Mouse (Mus musculus) midbrain, embryonic 14.5 days (tissue): Measurements from ENCODE around the gene Tmc8. TPM values are rescaled to one million over a fixed set of nuclear protein-coding genes. Genes with fewer than 3 reads are reported as not detected.

Experiments used
- ATAC-seq: fragments of 200-750 bp; cut with Nextera tagmentation; 2 replicates; pipeline ENCODE4 v1.8.0; 2017; ENCODE audit warnings: moderate number of reproducible peaks, moderate library complexity; ENCODE audit not compliant: low FRiP score, low TSS enrichment
- DNase-seq: peaks from one replicate; pipeline ENCODE4 v3.0.0-alpha.2; 2015
- H3K27ac ChIP-seq: fragments of 300-500 bp; sonication (generic); replicated peaks from 2 replicates; pipeline ENCODE4 v1.5.1; 2014; ENCODE audit warnings: mild to moderate bottlenecking, low read depth, low read length, moderate library complexity
- H3K27me3 ChIP-seq: fragments of 300-500 bp; sonication (generic); 2 replicates; pipeline ENCODE4 v1.6.1; 2014; ENCODE audit warnings: low read length, control low read depth, mixed read lengths; ENCODE audit not compliant: control insufficient read depth, insufficient read depth
- H3K36me3 ChIP-seq: fragments of 300-500 bp; sonication (generic); 2 replicates; pipeline ENCODE4 v1.6.1; 2014; ENCODE audit warnings: low read length, control low read depth; ENCODE audit not compliant: control insufficient read depth, insufficient read depth
- H3K4me1 ChIP-seq: fragments of 300-500 bp; sonication (generic); 2 replicates; pipeline ENCODE4 v1.6.1; 2014; ENCODE audit warnings: mild to moderate bottlenecking, antibody characterized with exemption, low read length, control low read depth; ENCODE audit not compliant: control insufficient read depth, insufficient read depth
- H3K4me2 ChIP-seq: fragments of 300-500 bp; sonication (generic); 2 replicates; pipeline ENCODE4 v1.6.1; 2014; ENCODE audit warnings: mild to moderate bottlenecking, low read length, moderate library complexity
- H3K4me3 ChIP-seq: fragments of 300-500 bp; sonication (generic); replicated peaks from 2 replicates; pipeline ENCODE4 v1.5.1; 2014; ENCODE audit warnings: low read depth, low read length
- H3K9ac ChIP-seq: fragments of 300-500 bp; sonication (generic); replicated peaks from 2 replicates; pipeline ENCODE4 v1.6.1; 2014; ENCODE audit warnings: mild to moderate bottlenecking, low read length, moderate library complexity
- H3K9me3 ChIP-seq: fragments of 300-500 bp; sonication (generic); 2 replicates; pipeline ENCODE4 v1.6.1; 2016; ENCODE audit warnings: low read length, control low read depth, mixed read lengths; ENCODE audit not compliant: control insufficient read depth
- WGBS: fragments of 180-500 bp; shearing (Covaris S2); extraction: QIAGEN DNeasy Blood & Tissue Kit; methylation state at CpG from one replicate; pipeline ENCODE4 v1.1.7; 2014; 5-methylcytosine and 5-hydroxymethylcytosine counted together
- polyA plus RNA-seq: library from polyadenylated mRNA; unstranded; fragments of >200 nt; fragmentation: Nextera tagmentation; extraction: Ambion mirVana; gene quantifications from 2 replicates; pipeline ENCODE4 v1.2.1, GENCODE M21; 2014

Tmc8 gene
- polyA plus RNA-seq, 1 experiment from 2014 or later, result 0.66 TPM

- H3K9me3 ChIP-seq, result no peaks in the 10 kb centered on the region
- H3K9ac ChIP-seq, result no peak overlapping the region
- no peaks in the 10 kb centered on the region for H3K36me3 ChIP-seq
- no peaks in the 10 kb centered on the region; the same call in 1 of the 2 replicates for H3K27me3 ChIP-seq
- ATAC-seq (no peak), DNase-seq (no peak)
- H3K4me1 ChIP-seq, result 0 out of 2 replicates have a peak, but pooled peaks cover 4% of the 10 kb centered on the region
- H3K4me2 ChIP-seq, result no peak overlapping the region
- 57% methylated on average over 4 of the region's 4 CpGs for WGBS
- no peak overlapping the region for H3K4me3 ChIP-seq
- H3K27ac ChIP-seq, result no peak overlapping the region
Observed at GRCm38 (mm10) chr11:117794035-117794551, 12.2 kb downstream of the Tmc8 start.

GRCm38 (mm10) chr11:117796954-117797353 is 15.1 kb downstream of the Tmc8 start:
- WGBS, result 51% methylated on average over 5 of the region's 5 CpGs
- ATAC-seq, result no peak

GRCm38 (mm10) chr11:117797511-117798159 is 15.8 kb downstream of the Tmc8 start, which contains the start of gene 6030468B19Rik:
6030468B19Rik (plus strand) TSS chr11:117797660.
- Histone ChIP-seq H3K4me3 (no peak within 1 kb of the TSS), H3K27me3 (no peaks in the 10 kb centered on the region), H3K4me2 (no peak within 1 kb of the TSS), H3K36me3 (no peaks in the 10 kb centered on the region), H3K9me3 (no peaks in the 10 kb centered on the region), H3K27ac (no peak within 1 kb of the TSS), H3K9ac (no peak within 1 kb of the TSS), H3K4me1 (no peaks in the 10 kb centered on the region)
- no peak for DNase-seq
- 66% methylated on average over 9 of the region's 9 CpGs for WGBS
- no peak for ATAC-seq

More at GRCm38 (mm10) chr11:117796954-117797353, 15.1 kb downstream of the Tmc8 start:
- Histone ChIP-seq H3K4me1 (no peaks in the 10 kb centered on the region), H3K9me3 (no peaks in the 10 kb centered on the region), H3K36me3 (no peaks in the 10 kb centered on the region), H3K27me3 (no peaks in the 10 kb centered on the region; the same call in 1 of the 2 replicates), H3K4me3 (no peak overlapping the region), H3K4me2 (no peak overlapping the region), H3K9ac (no peak overlapping the region), H3K27ac (no peak overlapping the region)
- DNase-seq, result no peak

- Histone ChIP-seq H3K4me2 (no peak overlapping the region), H3K27me3 (no peaks in the 10 kb centered on the region), H3K9me3 (no peaks in the 10 kb centered on the region), H3K9ac (no peak overlapping the region), H3K36me3 (no peaks in the 10 kb centered on the region), H3K4me1 (no peaks in the 10 kb centered on the region), H3K4me3 (no peak overlapping the region), H3K27ac (no peak overlapping the region)
- DNase-seq (no peak), ATAC-seq (no peak)
- 59% methylated on average over 2 of the region's 2 CpGs for WGBS
Observed at GRCm38 (mm10) chr11:117798160-117798541, 16.3 kb downstream of the Tmc8 start.

- Histone ChIP-seq H3K4me2 (no peak overlapping the region), H3K4me1 (no peaks in the 10 kb centered on the region), H3K27ac (no peak overlapping the region), H3K27me3 (no peaks in the 10 kb centered on the region), H3K4me3 (no peak overlapping the region), H3K36me3 (no peaks in the 10 kb centered on the region), H3K9ac (no peak overlapping the region), H3K9me3 (no peaks in the 10 kb centered on the region)
- DNase-seq (no peak), ATAC-seq (no peak)
- WGBS, result 68% methylated on average over 5 of the region's 5 CpGs
Observed at GRCm38 (mm10) chr11:117799174-117799573, 17.3 kb downstream of the Tmc8 start.

GRCm38 (mm10) chr11:117800038-117800437 is 18.2 kb downstream of the Tmc8 start:
- Histone ChIP-seq H3K27me3 (no peaks in the 10 kb centered on the region), H3K4me3 (no peak overlapping the region), H3K27ac (no peak overlapping the region), H3K9ac (no peak overlapping the region), H3K36me3 (no peaks in the 10 kb centered on the region), H3K4me1 (no peaks in the 10 kb centered on the region), H3K4me2 (no peak overlapping the region), H3K9me3 (no peaks in the 10 kb centered on the region)
- DNase-seq, result no peak
- no peak for ATAC-seq
- 84% methylated on average over 7 of the region's 7 CpGs for WGBS

GRCm38 (mm10) chr11:117801650-117802049 is 19.8 kb downstream of the Tmc8 start:
- H3K36me3 ChIP-seq, result no peaks in the 10 kb centered on the region
- H3K4me3 ChIP-seq, result no peak overlapping the region
- no peaks in the 10 kb centered on the region for H3K4me1 ChIP-seq
- WGBS, result 82% methylated on average over 7 of the region's 7 CpGs
- no peak for DNase-seq
- H3K9ac ChIP-seq, result no peak overlapping the region
- H3K27me3 ChIP-seq, result no peaks in the 10 kb centered on the region
- H3K4me2 ChIP-seq, result no peak overlapping the region
- H3K9me3 ChIP-seq, result no peaks in the 10 kb centered on the region
- ATAC-seq, result no peak
- H3K27ac ChIP-seq, result no peak overlapping the region

GRCm38 (mm10) chr11:117803166-117803688 is 21.4 kb downstream of the Tmc8 start:
- no peak overlapping the region for H3K9ac ChIP-seq
- H3K36me3 ChIP-seq, result no peaks in the 10 kb centered on the region
- no peaks in the 10 kb centered on the region for H3K27me3 ChIP-seq
- H3K9me3 ChIP-seq, result no peaks in the 10 kb centered on the region
- no peak for DNase-seq
- WGBS, result 91% methylated on average over 3 of the region's 3 CpGs
- no peak for ATAC-seq
- H3K4me1 ChIP-seq, result no peaks in the 10 kb centered on the region
- no peak overlapping the region for H3K4me3 ChIP-seq
- H3K27ac ChIP-seq, result no peak overlapping the region
- no peak overlapping the region for H3K4me2 ChIP-seq

GRCm38 (mm10) chr11:117806781-117807180 is 24.9 kb downstream of the Tmc8 start:
- H3K4me3 ChIP-seq, result no peak overlapping the region

More at GRCm38 (mm10) chr11:117806781-117807180, 24.9 kb downstream of the Tmc8 start:
- Histone ChIP-seq H3K4me2 (no peak overlapping the region), H3K27ac (no peak overlapping the region), H3K9ac (no peak overlapping the region), H3K9me3 (no peaks in the 10 kb centered on the region), H3K27me3 (peaks cover 8% of the 10 kb centered on the region; the same call in 1 of the 2 replicates), H3K4me1 (peaks cover 15% of the 10 kb centered on the region), H3K36me3 (no peaks in the 10 kb centered on the region)
- WGBS, result 95% methylated on average over 6 of the region's 6 CpGs
- DNase-seq, result no peak
- ATAC-seq, result no peak
